Mouse (Mus musculus): ENCODE measurements at regions not wholly inside any gene's neighbourhood (a gene's known extent, or its start where the extent isn't known, plus 50 kb on each side); places are given as distances from the start of the nearest gene placed in this dataset.

GRCm38 (mm10) chr15:5554926-5555325 lies 310.9 kb upstream of the Ptger4 start:
- ATAC-seq (ENCODE audit: low read depth): no peak
- no peaks in the 10 kb centered on the region for H3K36me3 ChIP-seq (ENCODE audit: control insufficient read depth, insufficient read depth, low read length)
- no peak overlapping the region for H3K4me3 ChIP-seq (ENCODE audit: low read depth, low read length)
- no peaks in the 10 kb centered on the region for H3K9me3 ChIP-seq (ENCODE audit: control insufficient read depth, low read length)
- no peak overlapping the region for H3K27ac ChIP-seq (replicated peaks; ENCODE audit: low read depth, low read length)
- no peak for DNase-seq (ENCODE audit: low spot score)
- H3K9ac ChIP-seq (ENCODE audit: low read depth, low read length): no peak overlapping the region
- H3K4me1 ChIP-seq (ENCODE audit: control insufficient read depth, insufficient read depth, low read length): no peaks in the 10 kb centered on the region; the same call in 1 of the 2 replicates
- no peak overlapping the region for H3K4me2 ChIP-seq (ENCODE audit: low read depth, low read length)
- 78% methylated on average over 4 of the region's 4 CpGs for WGBS
- H3K27me3 ChIP-seq (replicated peaks; ENCODE audit: control insufficient read depth, insufficient read depth, low read length): no peaks in the 10 kb centered on the region

GRCm38 (mm10) chr15:5555381-5556066 lies 311.5 kb upstream of the Ptger4 start:
- ATAC-seq (ENCODE audit: low read depth) (no peak), DNase-seq (ENCODE audit: low spot score) (peak; percentile 20)
- H3K4me3 ChIP-seq (ENCODE audit: low read depth, low read length): no peak overlapping the region
- no peak overlapping the region for H3K4me2 ChIP-seq (ENCODE audit: low read depth, low read length)
- 65% methylated on average over 7 of the region's 7 CpGs for WGBS
- no peaks in the 10 kb centered on the region for H3K36me3 ChIP-seq (ENCODE audit: control insufficient read depth, insufficient read depth, low read length)
- no peaks in the 10 kb centered on the region for H3K9me3 ChIP-seq (ENCODE audit: control insufficient read depth, low read length)
- H3K27me3 ChIP-seq (replicated peaks; ENCODE audit: control insufficient read depth, insufficient read depth, low read length): no peaks in the 10 kb centered on the region
- H3K27ac ChIP-seq (replicated peaks; ENCODE audit: low read depth, low read length): no peak overlapping the region
- H3K4me1 ChIP-seq (ENCODE audit: control insufficient read depth, insufficient read depth, low read length): no peaks in the 10 kb centered on the region; the same call in 1 of the 2 replicates
- no peak overlapping the region for H3K9ac ChIP-seq (ENCODE audit: low read depth, low read length)

- no peak for ATAC-seq (ENCODE audit: low read depth)
- no peaks in the 10 kb centered on the region for H3K27me3 ChIP-seq (replicated peaks; ENCODE audit: control insufficient read depth, insufficient read depth, low read length)
- no peaks in the 10 kb centered on the region for H3K9me3 ChIP-seq (ENCODE audit: control insufficient read depth, low read length)
- whole genome bisulfite sequencing: 87% methylated on average over 4 of the region's 4 CpGs
- H3K9ac ChIP-seq (ENCODE audit: low read depth, low read length): no peak overlapping the region
- no peak overlapping the region for H3K4me3 ChIP-seq (ENCODE audit: low read depth, low read length)
- H3K4me2 ChIP-seq (ENCODE audit: low read depth, low read length): no peak overlapping the region
- H3K27ac ChIP-seq (replicated peaks; ENCODE audit: low read depth, low read length): no peak overlapping the region
- no peak for DNase-seq (ENCODE audit: low spot score)
- no peaks in the 10 kb centered on the region; the same call in 1 of the 2 replicates for H3K4me1 ChIP-seq (ENCODE audit: control insufficient read depth, insufficient read depth, low read length)
- no peaks in the 10 kb centered on the region for H3K36me3 ChIP-seq (ENCODE audit: control insufficient read depth, insufficient read depth, low read length)
Observed at GRCm38 (mm10) chr15:5561783-5562182, 317.8 kb upstream of the Ptger4 start.

- no peak overlapping the region for H3K4me3 ChIP-seq (ENCODE audit: low read depth, low read length)
- DNase-seq (ENCODE audit: low spot score) (no peak), ATAC-seq (ENCODE audit: low read depth) (no peak)
- H3K4me2 ChIP-seq (ENCODE audit: low read depth, low read length): no peak overlapping the region
- no peaks in the 10 kb centered on the region for H3K4me1 ChIP-seq (ENCODE audit: control insufficient read depth, insufficient read depth, low read length)
- no peak overlapping the region for H3K27ac ChIP-seq (replicated peaks; ENCODE audit: low read depth, low read length)
- H3K9me3 ChIP-seq (ENCODE audit: control insufficient read depth, low read length): no peaks in the 10 kb centered on the region
- no peaks in the 10 kb centered on the region for H3K27me3 ChIP-seq (replicated peaks; ENCODE audit: control insufficient read depth, insufficient read depth, low read length)
- H3K9ac ChIP-seq (ENCODE audit: low read depth, low read length): no peak overlapping the region
- no peaks in the 10 kb centered on the region for H3K36me3 ChIP-seq (ENCODE audit: control insufficient read depth, insufficient read depth, low read length)
Observed at GRCm38 (mm10) chr15:5574366-5574765, 330.4 kb upstream of the Ptger4 start.

- Histone ChIP-seq H3K4me1 (ENCODE audit: control insufficient read depth, insufficient read depth, low read length) (no peaks in the 10 kb centered on the region), H3K9ac (ENCODE audit: low read depth, low read length) (no peak overlapping the region), H3K4me3 (ENCODE audit: low read depth, low read length) (no peak overlapping the region), H3K4me2 (ENCODE audit: low read depth, low read length) (no peak overlapping the region), H3K27me3 (replicated peaks; ENCODE audit: control insufficient read depth, insufficient read depth, low read length) (no peaks in the 10 kb centered on the region), H3K27ac (replicated peaks; ENCODE audit: low read depth, low read length) (no peak overlapping the region), H3K36me3 (ENCODE audit: control insufficient read depth, insufficient read depth, low read length) (no peaks in the 10 kb centered on the region), H3K9me3 (ENCODE audit: control insufficient read depth, low read length) (no peaks in the 10 kb centered on the region)
- DNase-seq (ENCODE audit: low spot score) (no peak), ATAC-seq (ENCODE audit: low read depth) (no peak)
- 77% methylated on average over 2 of the region's 2 CpGs for WGBS
Observed at GRCm38 (mm10) chr15:5579559-5579958, 335.6 kb upstream of the Ptger4 start.

GRCm38 (mm10) chr15:5580416-5580815 lies 336.4 kb upstream of the Ptger4 start:
- WGBS: 89% methylated on average over 4 of the region's 4 CpGs
- H3K27ac ChIP-seq (replicated peaks; ENCODE audit: low read depth, low read length): no peak overlapping the region
- no peak overlapping the region for H3K4me3 ChIP-seq (ENCODE audit: low read depth, low read length)
- no peaks in the 10 kb centered on the region for H3K27me3 ChIP-seq (replicated peaks; ENCODE audit: control insufficient read depth, insufficient read depth, low read length)
- H3K36me3 ChIP-seq (ENCODE audit: control insufficient read depth, insufficient read depth, low read length): no peaks in the 10 kb centered on the region
- H3K4me2 ChIP-seq (ENCODE audit: low read depth, low read length): no peak overlapping the region
- no peaks in the 10 kb centered on the region for H3K9me3 ChIP-seq (ENCODE audit: control insufficient read depth, low read length)
- ATAC-seq (ENCODE audit: low read depth) (no peak), DNase-seq (ENCODE audit: low spot score) (no peak)
- H3K9ac ChIP-seq (ENCODE audit: low read depth, low read length): no peak overlapping the region
- H3K4me1 ChIP-seq (ENCODE audit: control insufficient read depth, insufficient read depth, low read length): no peaks in the 10 kb centered on the region

- no peaks in the 10 kb centered on the region for H3K4me1 ChIP-seq (ENCODE audit: control insufficient read depth, insufficient read depth, low read length)
- no peaks in the 10 kb centered on the region for H3K27me3 ChIP-seq (replicated peaks; ENCODE audit: control insufficient read depth, insufficient read depth, low read length)
- no peak overlapping the region for H3K27ac ChIP-seq (replicated peaks; ENCODE audit: low read depth, low read length)
- DNase-seq (ENCODE audit: low spot score) (peak; percentile 60), ATAC-seq (ENCODE audit: low read depth) (no peak)
- 49% methylated on average over 2 of the region's 2 CpGs for WGBS
- H3K9me3 ChIP-seq (ENCODE audit: control insufficient read depth, low read length): no peaks in the 10 kb centered on the region
- H3K4me2 ChIP-seq (ENCODE audit: low read depth, low read length): no peak overlapping the region
- no peak overlapping the region for H3K4me3 ChIP-seq (ENCODE audit: low read depth, low read length)
- H3K9ac ChIP-seq (ENCODE audit: low read depth, low read length): no peak overlapping the region
- no peaks in the 10 kb centered on the region for H3K36me3 ChIP-seq (ENCODE audit: control insufficient read depth, insufficient read depth, low read length)
Observed at GRCm38 (mm10) chr15:5584381-5584780, 340.4 kb upstream of the Ptger4 start.

- H3K4me3 ChIP-seq (ENCODE audit: low read depth, low read length): no peak overlapping the region
- H3K4me1 ChIP-seq (ENCODE audit: control insufficient read depth, insufficient read depth, low read length): no peaks in the 10 kb centered on the region
- no peak overlapping the region for H3K4me2 ChIP-seq (ENCODE audit: low read depth, low read length)
- H3K9me3 ChIP-seq (ENCODE audit: control insufficient read depth, low read length): no peaks in the 10 kb centered on the region
- no peak overlapping the region for H3K27ac ChIP-seq (replicated peaks; ENCODE audit: low read depth, low read length)
- WGBS: 65% methylated on average over 4 of the region's 4 CpGs
- no peaks in the 10 kb centered on the region for H3K36me3 ChIP-seq (ENCODE audit: control insufficient read depth, insufficient read depth, low read length)
- DNase-seq (ENCODE audit: low spot score) (no peak), ATAC-seq (ENCODE audit: low read depth) (no peak)
- H3K9ac ChIP-seq (ENCODE audit: low read depth, low read length): no peak overlapping the region
- H3K27me3 ChIP-seq (replicated peaks; ENCODE audit: control insufficient read depth, insufficient read depth, low read length): no peaks in the 10 kb centered on the region
Observed at GRCm38 (mm10) chr15:5604732-5605266, 360.8 kb upstream of the Ptger4 start.

GRCm38 (mm10) chr15:5607533-5607932 lies 363.5 kb upstream of the Ptger4 start:
- Histone ChIP-seq H3K9ac (ENCODE audit: low read depth, low read length) (no peak overlapping the region), H3K27ac (replicated peaks; ENCODE audit: low read depth, low read length) (no peak overlapping the region), H3K36me3 (ENCODE audit: control insufficient read depth, insufficient read depth, low read length) (no peaks in the 10 kb centered on the region), H3K27me3 (replicated peaks; ENCODE audit: control insufficient read depth, insufficient read depth, low read length) (no peaks in the 10 kb centered on the region), H3K9me3 (ENCODE audit: control insufficient read depth, low read length) (no peaks in the 10 kb centered on the region), H3K4me2 (ENCODE audit: low read depth, low read length) (no peak overlapping the region), H3K4me3 (ENCODE audit: low read depth, low read length) (no peak overlapping the region), H3K4me1 (ENCODE audit: control insufficient read depth, insufficient read depth, low read length) (no peaks in the 10 kb centered on the region)
- 92% methylated on average over 2 of the region's 2 CpGs for WGBS
- ATAC-seq (ENCODE audit: low read depth): no peak
- DNase-seq (ENCODE audit: low spot score): no peak

All from embryonic facial prominence, embryonic 14.5 days (tissue).